Mouse (Mus musculus) hindbrain, embryonic 16.5 days (tissue): ENCODE results near the gene Mcts1. TPM values are rescaled to one million over a fixed set of nuclear protein-coding genes. Genes with fewer than 3 reads are reported as not detected.

ENCODE experiments used
- ATAC-seq: fragments of 200-750 bp; cut with Nextera tagmentation; 2 replicates; pipeline ENCODE4 v1.8.0; 2017; ENCODE audit warnings: moderate TSS enrichment, moderate library complexity
- H3K27ac ChIP-seq: fragments of 300-500 bp; sonication (generic); 2 replicates; pipeline ENCODE4 v1.5.1; 2014; ENCODE audit warnings: low read depth, mild to moderate bottlenecking, control low read depth, low read length, moderate library complexity
- H3K27me3 ChIP-seq: fragments of 300-500 bp; sonication (generic); replicated peaks from 2 replicates; pipeline ENCODE4 v1.6.1; 2014; ENCODE audit warnings: low read length; ENCODE audit not compliant: control insufficient read depth, insufficient read depth
- H3K36me3 ChIP-seq: fragments of 300-500 bp; sonication (generic); 2 replicates; pipeline ENCODE4 v1.6.1; 2014; ENCODE audit warnings: mild to moderate bottlenecking, low read length, moderate library complexity, mixed read lengths; ENCODE audit not compliant: control insufficient read depth, insufficient read depth
- H3K4me1 ChIP-seq: fragments of 300-500 bp; sonication (generic); 2 replicates; pipeline ENCODE4 v1.6.1; 2014; ENCODE audit warnings: low read depth, low read length; ENCODE audit not compliant: control insufficient read depth, insufficient read depth
- H3K4me2 ChIP-seq: fragments of 300-500 bp; sonication (generic); 2 replicates; pipeline ENCODE4 v1.6.1; 2014; ENCODE audit warnings: mild to moderate bottlenecking, low read length, control low read depth, moderate library complexity
- H3K4me3 ChIP-seq: fragments of 300-500 bp; sonication (generic); 2 replicates; pipeline ENCODE4 v1.5.1; 2014; ENCODE audit warnings: mild to moderate bottlenecking, low read length, control low read depth, moderate library complexity
- H3K9ac ChIP-seq: fragments of 300-500 bp; sonication (generic); 2 replicates; pipeline ENCODE4 v1.6.1; 2014; ENCODE audit warnings: low read depth, mild to moderate bottlenecking, control low read depth, low read length, moderate library complexity
- H3K9me3 ChIP-seq: fragments of 300-500 bp; sonication (generic); 2 replicates; pipeline ENCODE4 v1.6.1; 2014; ENCODE audit warnings: mild to moderate bottlenecking, low read length, moderate library complexity; ENCODE audit not compliant: control insufficient read depth
- WGBS: fragments of 180-500 bp; shearing (Covaris S2); extraction: QIAGEN DNeasy Blood & Tissue Kit; methylation state at CpG from one replicate; pipeline ENCODE4 v1.1.7; 2014; 5-methylcytosine and 5-hydroxymethylcytosine counted together
- polyA plus RNA-seq: library from polyadenylated mRNA; unstranded; fragments of >200 nt; fragmentation: Nextera tagmentation; extraction: Ambion mirVana; gene quantifications from 2 replicates; pipeline ENCODE4 v1.2.1, GENCODE M21; 2015

The Mcts1 gene
- 173 and 181 TPM in 2 replicates for polyA plus RNA-seq

- Histone ChIP-seq H3K9ac (peak within 1 kb of the TSS; percentile 64), H3K36me3 (no peaks in the 10 kb centered on the region), H3K27me3 (no peaks in the 10 kb centered on the region), H3K27ac (peak within 1 kb of the TSS; percentile 76), H3K9me3 (no peaks in the 10 kb centered on the region), H3K4me2 (peak within 1 kb of the TSS; percentile 58), H3K4me3 (peak within 1 kb of the TSS; percentile 48), H3K4me1 (no peaks in the 10 kb centered on the region)
- 21% methylated on average over 25 of the region's 26 CpGs for WGBS
- peak; percentile 93 for ATAC-seq
These were observed at the start of gene Mcts1 for GRCm38 (mm10) chrX:38600177-38600994. Mcts1 (plus strand) TSS chrX:38600578.

- H3K9me3 ChIP-seq: no peaks in the 10 kb centered on the region
- ATAC-seq: no peak
- H3K4me3 ChIP-seq: no peak overlapping the region
- H3K27me3 ChIP-seq: no peaks in the 10 kb centered on the region
- H3K4me1 ChIP-seq: no peaks in the 10 kb centered on the region
- no peaks in the 10 kb centered on the region for H3K36me3 ChIP-seq
- H3K9ac ChIP-seq: no peak overlapping the region
- no peak overlapping the region for H3K4me2 ChIP-seq
- H3K27ac ChIP-seq: no peak overlapping the region
These were observed 47.1 kb upstream of the Mcts1 start for GRCm38 (mm10) chrX:38553255-38553654.

- ATAC-seq: peak; percentile 9
- no peaks in the 10 kb centered on the region for H3K9me3 ChIP-seq
- peak overlapping the region; percentile 91 for H3K27ac ChIP-seq
- WGBS: 23% methylated on average over 10 of the region's 19 CpGs
- H3K27me3 ChIP-seq: no peaks in the 10 kb centered on the region
- H3K9ac ChIP-seq: peak overlapping the region; percentile 76
- H3K4me3 ChIP-seq: peak overlapping the region; percentile 52
- H3K36me3 ChIP-seq: no peaks in the 10 kb centered on the region
- H3K4me1 ChIP-seq: no peaks in the 10 kb centered on the region; the same call in 1 of the 2 replicates
- H3K4me2 ChIP-seq: peak overlapping the region; percentile 67
These were observed 36.3 kb upstream of the Mcts1 start for GRCm38 (mm10) chrX:38563941-38564541.

- H3K4me3 ChIP-seq: peak overlapping the region; percentile 52
- H3K27ac ChIP-seq: peak overlapping the region; percentile 91
- peak; percentile 96 for ATAC-seq
- no peaks in the 10 kb centered on the region for H3K27me3 ChIP-seq
- peak overlapping the region; percentile 67 for H3K4me2 ChIP-seq
- no peaks in the 10 kb centered on the region for H3K9me3 ChIP-seq
- no peaks in the 10 kb centered on the region for H3K36me3 ChIP-seq
- H3K4me1 ChIP-seq: no peaks in the 10 kb centered on the region; the same call in 1 of the 2 replicates
- 22% methylated on average over 43 of the region's 52 CpGs for WGBS
- H3K9ac ChIP-seq: peak overlapping the region; percentile 76
These were observed 35.7 kb upstream of the Mcts1 start for GRCm38 (mm10) chrX:38564542-38565175.

GRCm38 (mm10) chrX:38565176-38565542 is 35.2 kb upstream of the Mcts1 start:
- Histone ChIP-seq H3K4me2 (peak overlapping the region; percentile 56), H3K27me3 (no peaks in the 10 kb centered on the region), H3K27ac (peak overlapping the region; percentile 91), H3K9ac (peak overlapping the region; percentile 76), H3K4me3 (peak overlapping the region; percentile 52), H3K9me3 (no peaks in the 10 kb centered on the region), H3K4me1 (no peaks in the 10 kb centered on the region; the same call in 1 of the 2 replicates), H3K36me3 (no peaks in the 10 kb centered on the region)
- peak; percentile 35 for ATAC-seq
- 24% methylated on average over 8 of the region's 8 CpGs for WGBS

GRCm38 (mm10) chrX:38566521-38567205 is 33.7 kb upstream of the Mcts1 start:
- H3K9ac ChIP-seq: no peak overlapping the region
- no peak overlapping the region for H3K4me2 ChIP-seq
- ATAC-seq: no peak
- H3K36me3 ChIP-seq: no peaks in the 10 kb centered on the region
- no peaks in the 10 kb centered on the region for H3K4me1 ChIP-seq
- H3K4me3 ChIP-seq: no peak overlapping the region
- 77% methylated on average over 6 of the region's 6 CpGs for WGBS
- H3K9me3 ChIP-seq: no peaks in the 10 kb centered on the region
- no peak overlapping the region for H3K27ac ChIP-seq
- no peaks in the 10 kb centered on the region for H3K27me3 ChIP-seq

- H3K4me1 ChIP-seq: no peaks in the 10 kb centered on the region
- H3K27ac ChIP-seq: no peak within 1 kb of the TSS
- no peaks in the 10 kb centered on the region for H3K36me3 ChIP-seq
- H3K4me3 ChIP-seq: no peak within 1 kb of the TSS
- no peaks in the 10 kb centered on the region for H3K9me3 ChIP-seq
- H3K9ac ChIP-seq: no peak within 1 kb of the TSS
- ATAC-seq: no peak
- H3K27me3 ChIP-seq: no peaks in the 10 kb centered on the region
- no peak within 1 kb of the TSS for H3K4me2 ChIP-seq
- 87% methylated on average over 15 of the region's 15 CpGs for WGBS
These were observed 24.3 kb upstream of the Mcts1 start, which contains the start of gene Cul4b for GRCm38 (mm10) chrX:38576078-38576477. Cul4b (minus strand) TSS chrX:38576196.

GRCm38 (mm10) chrX:38581140-38581539 is 19.2 kb upstream of the Mcts1 start:
- Histone ChIP-seq H3K9me3 (no peaks in the 10 kb centered on the region), H3K4me2 (no peak overlapping the region), H3K4me3 (no peak overlapping the region), H3K9ac (no peak overlapping the region), H3K36me3 (no peaks in the 10 kb centered on the region), H3K27me3 (no peaks in the 10 kb centered on the region), H3K4me1 (no peaks in the 10 kb centered on the region), H3K27ac (no peak overlapping the region)
- no peak for ATAC-seq
- whole genome bisulfite sequencing: 85% methylated on average over 1 of the region's 1 CpGs
